ENCODE assay signal across 25 mouse cellular contexts in the genomic region with DNA sequence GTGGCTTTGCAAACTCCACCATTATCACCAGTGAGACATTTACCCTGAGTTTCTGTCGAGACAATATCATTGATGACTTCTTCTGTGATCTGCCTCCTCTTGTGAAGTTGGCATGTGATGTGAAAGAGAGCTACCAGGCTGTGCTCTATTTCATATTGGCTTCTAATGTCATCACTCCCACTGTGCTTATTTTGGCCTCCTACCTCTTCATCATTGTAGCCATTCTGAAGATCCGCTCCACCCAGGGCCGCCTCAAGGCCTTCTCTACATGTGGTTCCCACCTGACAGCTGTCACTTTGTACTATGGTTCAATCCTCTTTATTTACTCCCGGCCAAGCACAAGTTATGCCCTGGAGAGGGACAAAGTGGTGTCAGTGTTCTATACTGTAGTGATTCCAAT. TPM values are rescaled to one million over a fixed set of nuclear protein-coding genes. Genes with fewer than 3 reads are reported as not detected.
"Had no signal": no experiment of that assay in that cellular context is flagged by ENCODE, and none has a peak within 500 bp of the region (broad histone marks: within the 10 kb centered on the region; RNA-seq: fewer than 3 reads in every experiment).

No protein-coding gene starts in this region.

- H3K9ac ChIP-seq: liver, postnatal 0 days; lung, embryonic 15.5 days; midbrain, embryonic 13.5 days; neural tube, embryonic 12.5 days; stomach, embryonic 15.5 days had no signal

- H3K9me3 ChIP-seq: lung, embryonic 15.5 days; megakaryocyte, embryonic 14.5 days; midbrain, embryonic 13.5 days; neural tube, embryonic 12.5 days; stomach, embryonic 15.5 days had no signal

- H3K4me2 ChIP-seq: lung, embryonic 15.5 days; midbrain, embryonic 11.5 days; midbrain, embryonic 13.5 days; neural tube, embryonic 12.5 days; stomach, embryonic 15.5 days had no signal

- H3K27me3 ChIP-seq: lung, embryonic 15.5 days; megakaryocyte, embryonic 14.5 days; midbrain, embryonic 13.5 days; neural tube, embryonic 12.5 days; stomach, embryonic 15.5 days had no signal

- H3K4me1 ChIP-seq: lung, embryonic 15.5 days; megakaryocyte, embryonic 14.5 days; midbrain, embryonic 13.5 days; neural tube, embryonic 12.5 days; stomach, embryonic 15.5 days had no signal

- H3K27ac ChIP-seq: lung, embryonic 15.5 days; macrophage; midbrain, embryonic 13.5 days; neural tube, embryonic 12.5 days; stomach, embryonic 15.5 days; stomach, postnatal 0 days had no signal

- H3K36me3 ChIP-seq: lung, embryonic 15.5 days; midbrain, embryonic 13.5 days; neural tube, embryonic 12.5 days; stomach, embryonic 15.5 days had no signal

- H3K4me3 ChIP-seq: lung, embryonic 15.5 days; megakaryocyte, embryonic 14.5 days; midbrain, embryonic 13.5 days; neural tube, embryonic 12.5 days; stomach, embryonic 15.5 days had no signal

- DNase-seq: liver, postnatal 0 days; lung, adult 2 months; lung, postnatal 14 days; lung, postnatal 36 days; right cerebral cortex, postnatal 14 days; thymus, adult 2 months; thymus, postnatal 25 days; thymus, postnatal 4 days had no signal

- ATAC-seq: liver, postnatal 0 days; lung, postnatal 0 days; midbrain, embryonic 13.5 days; midbrain, embryonic 16.5 days had no signal

RNA-seq across cellular contexts. Expression of gene Olfr1012, which starts 8.7 kb away (rescaled TPM):
- total RNA-seq: megakaryocyte progenitor cell, adult 5-6 weeks; monocyte, adult 5-6 weeks; neutrophil, adult 5-6 weeks had no signal
- polyA plus RNA-seq: liver, postnatal 0 days; lung, adult 2 months; lung, embryonic 15.5 days; lung, postnatal 0 days; macrophage; midbrain, embryonic 11.5 days; midbrain, embryonic 13.5 days; midbrain, embryonic 16.5 days; neural tube, embryonic 12.5 days; neural tube, embryonic 14.5 days; spleen, adult 2 months; stomach, embryonic 15.5 days; stomach, postnatal 0 days; testis, adult 2 months; thymus, adult 2 months; urinary bladder, adult 2 months had no signal

RNA-seq across cellular contexts. Expression of gene Olfr1013, which starts 13.1 kb away (rescaled TPM):
- total RNA-seq: megakaryocyte progenitor cell, adult 5-6 weeks; monocyte, adult 5-6 weeks had no signal
- polyA plus RNA-seq: liver, postnatal 0 days; lung, adult 2 months; lung, embryonic 15.5 days; lung, postnatal 0 days; macrophage; midbrain, embryonic 11.5 days; midbrain, embryonic 13.5 days; midbrain, embryonic 16.5 days; neural tube, embryonic 12.5 days; neural tube, embryonic 14.5 days; spleen, adult 2 months; stomach, embryonic 15.5 days; stomach, postnatal 0 days; testis, adult 2 months; thymus, adult 2 months; urinary bladder, adult 2 months had no signal

RNA-seq across cellular contexts. Expression of gene Olfr1014, which starts 18.7 kb away (rescaled TPM):
- total RNA-seq: megakaryocyte progenitor cell, adult 5-6 weeks; monocyte, adult 5-6 weeks; neutrophil, adult 5-6 weeks had no signal
- polyA plus RNA-seq: liver, postnatal 0 days; lung, adult 2 months; lung, embryonic 15.5 days; lung, postnatal 0 days; macrophage; midbrain, embryonic 11.5 days; midbrain, embryonic 13.5 days; midbrain, embryonic 16.5 days; neural tube, embryonic 12.5 days; neural tube, embryonic 14.5 days; spleen, adult 2 months; stomach, embryonic 15.5 days; stomach, postnatal 0 days; testis, adult 2 months; thymus, adult 2 months; urinary bladder, adult 2 months had no signal

RNA-seq across cellular contexts. Expression of gene Olfr1015, which starts 28.0 kb away (rescaled TPM):
- total RNA-seq: megakaryocyte progenitor cell, adult 5-6 weeks; monocyte, adult 5-6 weeks; neutrophil, adult 5-6 weeks had no signal
- polyA plus RNA-seq: liver, postnatal 0 days; lung, adult 2 months; lung, embryonic 15.5 days; lung, postnatal 0 days; macrophage; midbrain, embryonic 11.5 days; midbrain, embryonic 13.5 days; midbrain, embryonic 16.5 days; neural tube, embryonic 12.5 days; neural tube, embryonic 14.5 days; spleen, adult 2 months; stomach, embryonic 15.5 days; stomach, postnatal 0 days; testis, adult 2 months; thymus, adult 2 months; urinary bladder, adult 2 months had no signal

RNA-seq across cellular contexts. Expression of gene Olfr1009, which starts 38.6 kb away (rescaled TPM):
- total RNA-seq: megakaryocyte progenitor cell, adult 5-6 weeks; monocyte, adult 5-6 weeks; neutrophil, adult 5-6 weeks had no signal
- polyA plus RNA-seq: liver, postnatal 0 days; lung, adult 2 months; lung, embryonic 15.5 days; lung, postnatal 0 days; macrophage; midbrain, embryonic 11.5 days; midbrain, embryonic 13.5 days; midbrain, embryonic 16.5 days; neural tube, embryonic 12.5 days; neural tube, embryonic 14.5 days; spleen, adult 2 months; stomach, embryonic 15.5 days; stomach, postnatal 0 days; testis, adult 2 months; thymus, adult 2 months; urinary bladder, adult 2 months had no signal
